Mouse (Mus musculus) spleen, adult 18-20 months (tissue): ENCODE results near the gene Spaca9.

Experiments
- DNase-seq, 2 experiments: peaks; one replicate each; pipeline ENCODE4 v3.0.0; 2022; ENCODE audit warnings: mixed read lengths in 2 of 2

Spaca9 gene

DNA sequence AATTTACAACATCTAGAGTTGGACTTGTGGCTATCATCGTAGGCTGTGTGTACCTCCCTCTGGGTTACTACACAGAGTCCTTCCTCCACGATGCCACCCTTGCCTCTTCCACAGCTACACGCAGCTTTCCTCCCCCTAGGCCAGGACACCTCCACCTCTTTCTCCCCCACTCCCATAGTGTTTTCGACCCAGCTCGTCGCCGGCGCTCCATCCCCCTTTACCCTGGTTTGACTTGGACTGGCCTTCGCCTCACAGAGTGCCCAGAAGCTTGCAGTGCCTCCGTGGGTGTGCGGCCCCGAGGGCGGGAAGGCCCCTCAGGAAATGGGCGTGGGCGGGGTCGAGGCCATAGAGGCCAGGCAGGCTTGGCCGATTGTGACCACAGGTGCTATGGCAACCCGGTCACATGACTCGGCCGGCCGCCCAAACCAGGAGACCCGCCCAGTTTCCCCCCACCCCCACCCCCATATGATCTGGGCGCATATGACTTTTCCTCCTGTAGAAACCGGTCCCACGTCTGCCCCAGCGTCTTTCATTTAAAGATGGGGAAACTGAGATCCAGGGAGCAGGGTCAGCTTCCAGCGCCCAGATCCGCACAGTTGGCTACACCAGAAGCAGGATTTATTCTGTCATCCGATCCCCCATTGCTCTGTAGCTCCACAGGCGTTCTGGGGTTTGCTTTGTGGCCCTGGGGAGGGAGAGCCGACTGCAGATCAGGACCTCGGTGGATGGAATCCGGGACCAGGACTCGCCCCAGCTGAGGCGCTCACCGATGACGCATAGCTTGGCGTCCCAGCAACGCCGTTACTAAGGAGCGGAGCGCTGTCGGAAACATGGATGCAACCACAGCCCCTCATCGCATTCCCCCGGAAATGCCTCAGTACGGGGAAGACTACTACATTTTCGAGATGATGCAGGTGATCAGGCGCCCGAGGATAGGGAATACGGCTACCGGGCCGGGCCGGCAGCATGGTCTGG, at the start of gene Spaca9, which contains the start of gene Ak8:
Gene Spaca9, minus strand, starts transcription at position 367 of the 975 bp plus-strand sequence.
Gene Ak8, plus strand, starts transcription at position 804 of the 975 bp plus-strand sequence.
- DNase-seq = peak; percentile 63 to 70

GRCm38 (mm10) chr2:28747705-28748104, 48.2 kb upstream of the Spaca9 start:
- no peak for DNase-seq

DNA sequence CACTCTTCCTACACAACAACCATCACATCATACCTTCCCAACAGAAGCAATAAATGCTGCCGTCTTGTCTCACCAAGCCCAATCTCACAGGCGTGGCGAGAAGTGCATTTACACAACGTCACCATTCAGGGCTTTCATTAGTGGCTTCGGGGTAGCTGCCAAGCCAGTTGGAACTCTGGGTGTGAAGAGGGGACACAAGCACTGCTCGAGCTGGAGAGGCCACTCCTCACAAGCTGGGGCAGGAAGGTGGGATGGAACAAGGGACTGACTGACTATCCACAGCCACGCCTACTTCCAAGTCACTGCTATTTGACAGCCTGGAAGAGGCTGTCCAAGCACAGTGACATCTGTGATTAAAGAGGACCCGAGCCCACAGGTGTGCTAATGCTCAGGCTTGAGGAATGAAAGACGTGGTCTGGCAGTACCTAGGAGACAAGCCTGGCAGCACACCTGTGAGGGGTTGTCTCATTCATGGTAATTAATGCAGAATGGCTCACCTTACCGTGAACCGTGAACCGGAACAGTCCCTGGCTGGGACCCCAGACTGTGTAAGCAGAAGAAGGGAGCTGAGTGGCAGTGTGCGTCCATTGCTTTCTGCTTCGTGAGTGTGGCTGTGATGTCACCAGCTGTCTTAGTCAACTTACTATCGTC, 47.3 kb upstream of the Spaca9 start:
- no peak for DNase-seq

- no peak for DNase-seq
These were observed 43.2 kb upstream of the Spaca9 start for GRCm38 (mm10) chr2:28742701-28743100.

DNA sequence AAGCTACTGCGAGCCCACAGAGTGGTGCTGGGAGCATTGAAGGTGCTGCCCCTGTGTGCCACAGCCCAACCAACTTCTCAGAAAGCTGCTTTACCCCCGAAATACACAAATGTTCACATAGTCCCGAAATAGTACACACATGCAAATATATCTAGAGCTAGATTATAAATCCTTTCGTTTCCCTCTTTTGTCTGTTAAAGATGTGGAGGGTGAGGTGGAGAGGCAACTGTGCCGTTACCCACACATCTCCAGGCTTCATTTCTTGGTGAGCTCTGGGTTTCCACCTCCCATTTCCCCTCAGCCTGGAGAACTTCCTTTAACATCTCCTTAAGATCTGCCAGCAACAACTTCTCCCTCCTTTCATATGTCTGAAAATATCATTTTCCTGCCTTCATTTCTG, 40.6 kb upstream of the Spaca9 start:
- no peak for DNase-seq

- no peak for DNase-seq
These were observed 37.6 kb upstream of the Spaca9 start for GRCm38 (mm10) chr2:28737112-28737511.

DNA sequence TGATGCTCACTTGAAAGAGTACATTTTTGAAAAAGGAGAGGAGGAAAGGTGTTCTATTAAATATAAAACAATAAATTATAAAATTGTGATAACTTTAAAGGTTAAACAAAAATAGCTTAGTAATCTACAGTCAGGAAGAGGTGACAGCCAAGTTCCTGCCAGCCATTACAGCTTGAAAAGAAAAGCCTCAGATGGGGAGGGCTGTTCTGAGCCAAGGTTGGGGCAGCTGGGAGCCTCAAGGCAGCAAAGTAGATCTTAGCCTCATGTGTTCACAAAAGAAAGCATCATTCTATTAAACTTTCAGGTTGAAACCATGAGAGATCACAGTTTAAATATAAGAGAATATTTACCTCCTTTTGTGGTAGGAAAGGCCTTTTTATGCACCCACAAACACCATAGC, 31.1 kb upstream of the Spaca9 start:
- DNase-seq = no peak

GRCm38 (mm10) chr2:28727786-28728404, 28.4 kb upstream of the Spaca9 start:
- DNase-seq = no peak

GRCm38 (mm10) chr2:28723912-28724311, 24.4 kb upstream of the Spaca9 start:
- no peak for DNase-seq

DNA sequence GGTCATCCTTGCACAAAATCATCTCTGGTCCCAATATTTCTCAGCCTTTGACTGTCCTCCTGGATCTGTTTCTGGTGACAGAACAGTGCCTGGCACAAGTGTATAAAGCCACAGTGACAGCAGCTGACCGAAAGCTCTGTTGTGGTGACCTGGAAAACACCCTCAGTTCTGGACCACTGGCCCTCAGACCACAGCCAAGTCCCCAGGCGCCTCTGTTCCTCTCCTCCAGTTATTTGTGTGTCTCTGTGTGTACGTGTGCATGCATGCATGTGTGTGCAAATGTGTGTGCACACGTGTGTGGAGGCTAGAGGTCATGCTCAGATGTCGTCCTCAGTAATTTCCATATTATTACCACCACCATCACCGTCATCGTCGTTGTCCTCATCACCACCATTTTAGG, 22.9 kb upstream of the Spaca9 start:
- DNase-seq = no peak

- no peak for DNase-seq
These were observed 13.5 kb upstream of the Spaca9 start for GRCm38 (mm10) chr2:28713036-28713435.

DNA sequence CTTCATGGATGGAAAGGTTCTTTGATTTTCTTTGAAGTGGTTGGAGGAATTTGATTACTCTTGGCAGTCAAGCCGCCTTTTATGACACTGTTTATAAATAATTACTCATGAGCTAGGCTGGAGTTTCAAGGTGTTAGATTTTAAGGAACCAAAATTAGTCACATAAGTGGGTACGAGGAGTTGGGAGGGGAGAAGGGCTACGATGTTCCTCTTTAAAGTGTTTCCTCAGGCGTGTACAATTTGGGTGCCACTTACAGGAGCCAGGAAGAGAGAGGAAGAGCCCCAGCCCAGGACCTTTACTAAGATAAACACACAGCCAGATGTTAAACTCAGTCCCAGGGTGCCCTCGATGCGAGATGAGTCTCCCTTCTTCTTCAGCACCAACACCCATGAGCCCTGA, 7.3 kb upstream of the Spaca9 start:
- DNase-seq = no peak

DNA sequence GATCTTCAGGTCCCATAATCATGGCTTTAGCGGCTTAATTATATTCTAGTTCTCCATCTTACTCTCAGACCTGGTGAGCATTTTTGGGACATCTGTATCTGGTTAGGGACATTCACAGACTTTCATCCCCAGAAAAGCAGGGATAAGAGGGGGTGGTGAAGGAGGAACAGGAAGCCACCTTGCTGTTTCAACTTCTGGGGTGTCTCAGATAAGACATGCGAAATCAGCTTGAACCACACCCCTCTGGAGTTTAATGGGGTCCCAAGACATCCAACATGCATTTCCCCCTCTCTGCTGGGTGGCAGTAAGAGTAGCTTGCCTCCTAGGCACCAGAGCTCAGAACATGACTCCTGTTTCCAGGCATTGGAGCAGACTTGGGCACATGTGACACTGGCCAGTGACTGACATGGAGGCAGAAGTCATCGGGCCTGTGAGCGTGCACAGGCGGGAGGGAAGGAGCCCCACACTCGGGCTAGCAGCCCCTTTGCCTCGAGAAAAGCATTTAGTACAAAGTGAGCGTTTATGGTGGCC, 6.6 kb upstream of the Spaca9 start:
- DNase-seq = no peak

DNA sequence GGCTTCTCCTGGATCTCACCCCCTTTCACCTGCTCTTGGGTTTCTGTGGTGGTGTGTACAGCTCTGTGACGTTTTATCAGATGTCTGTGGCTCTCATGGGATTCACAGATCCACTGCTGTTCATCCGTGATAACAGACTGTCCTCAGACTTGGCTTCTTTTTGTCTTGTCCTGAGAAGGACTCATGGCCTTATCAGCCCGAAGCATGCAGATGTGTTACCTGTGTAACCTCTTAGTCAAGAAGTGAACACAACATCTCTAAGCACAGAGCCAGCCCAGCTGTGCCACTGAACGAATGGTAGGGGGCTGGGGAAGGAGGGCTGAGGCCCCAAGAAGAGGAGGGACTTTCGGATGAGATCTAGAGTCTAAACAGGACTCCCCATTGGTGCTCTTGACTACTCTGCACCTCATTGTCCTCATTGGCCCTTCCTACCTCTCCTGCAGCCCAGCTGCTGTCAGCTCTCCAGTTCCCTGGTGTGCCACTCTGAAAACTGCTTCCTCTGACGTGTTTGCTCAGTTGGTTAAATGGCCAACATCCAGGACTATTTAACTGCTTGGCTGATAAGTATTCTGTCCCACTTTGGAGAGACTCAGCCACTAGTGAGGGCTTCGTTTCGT, 2.2 kb upstream of the Spaca9 start:
- DNase-seq = no peak

DNA sequence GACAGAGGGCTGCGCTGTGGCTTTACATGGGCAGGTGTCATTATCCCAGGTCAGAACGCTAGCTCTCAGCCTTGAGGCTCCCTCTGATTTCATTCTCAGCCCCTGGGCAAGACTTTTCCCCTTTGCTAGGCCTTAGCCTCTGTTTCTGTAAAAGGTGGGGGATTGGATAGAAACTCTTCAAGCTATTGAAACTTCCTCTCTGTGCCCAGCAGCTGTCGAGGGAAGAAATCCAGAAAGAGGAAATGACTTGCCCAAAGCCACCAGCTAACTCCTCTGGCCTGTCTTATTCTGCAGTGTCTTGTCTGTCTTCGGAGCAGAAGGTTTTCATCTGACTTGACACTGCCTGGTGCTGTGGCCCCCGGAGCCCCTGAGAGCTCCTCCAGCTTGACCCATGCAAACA, 961 bp downstream of the Spaca9 start:
- DNase-seq = peak in 1 of 2 experiments; percentile 26

DNA sequence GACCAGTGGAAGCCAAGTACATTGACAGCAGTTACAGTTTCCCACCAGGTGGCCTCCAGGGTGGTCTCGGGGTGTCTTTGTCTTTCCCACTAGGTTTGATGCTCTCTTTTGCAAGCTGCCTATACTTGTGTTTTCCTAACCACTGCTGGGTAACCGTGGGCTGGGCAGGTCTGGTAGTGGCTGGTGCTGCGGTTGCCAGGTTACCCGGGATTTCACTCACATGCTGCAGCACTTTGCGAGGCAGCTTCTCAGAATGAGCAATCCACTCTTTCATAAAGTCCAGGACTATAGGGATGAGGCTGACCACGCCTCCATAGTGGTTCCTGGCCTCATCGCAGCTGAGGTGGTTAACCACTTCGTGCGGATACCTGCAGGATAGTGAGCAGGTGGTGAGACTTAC, 6.8 kb downstream of the Spaca9 start:
- DNase-seq = no peak

GRCm38 (mm10) chr2:28688431-28688830, 11.1 kb downstream of the Spaca9 start:
- peak in 1 of 2 experiments; percentile 36 for DNase-seq

DNA sequence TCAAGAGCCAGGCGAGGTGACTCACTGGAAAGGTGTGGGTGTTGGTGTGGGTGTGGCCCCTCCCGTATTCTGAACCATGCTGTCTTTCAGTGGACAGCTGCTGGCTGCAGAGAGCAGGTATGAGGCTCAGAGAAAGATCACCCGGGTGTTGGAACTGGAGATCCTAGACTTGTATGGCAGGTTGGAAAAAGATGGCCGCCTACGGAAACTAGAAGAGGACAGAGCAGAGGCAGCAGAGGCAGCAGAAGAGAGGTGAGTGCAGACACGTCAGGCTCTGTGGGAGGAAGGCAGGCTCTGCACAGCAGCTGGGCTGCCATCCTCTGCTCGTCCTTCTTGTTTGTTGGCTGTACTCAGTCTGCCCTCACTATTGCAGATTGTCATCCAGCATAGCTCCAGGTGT, 13.6 kb downstream of the Spaca9 start:
- DNase-seq = no peak

DNA sequence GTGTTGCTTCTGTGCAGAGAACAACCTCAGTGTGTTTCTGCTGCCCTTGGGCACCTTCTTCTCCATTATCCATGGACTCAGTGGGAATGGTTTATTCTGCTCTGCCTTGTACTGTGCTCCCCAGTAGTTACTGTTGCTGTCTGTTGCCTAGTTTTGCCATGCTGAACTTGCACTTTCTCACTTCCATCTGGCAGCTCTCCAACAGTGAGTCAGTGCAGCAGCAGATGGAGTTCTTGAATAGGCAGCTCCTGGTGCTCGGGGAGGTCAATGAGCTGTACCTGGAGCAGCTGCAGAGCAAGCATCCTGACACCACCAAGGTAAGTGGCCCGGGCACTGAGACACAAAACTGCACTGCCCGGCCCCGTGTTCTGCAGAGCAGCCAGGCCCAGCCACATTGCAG, 17.8 kb downstream of the Spaca9 start:
- no peak for DNase-seq

- DNase-seq = peak in 1 of 2 experiments; percentile 31
These were observed 18.8 kb downstream of the Spaca9 start for GRCm38 (mm10) chr2:28680710-28681109.

DNA sequence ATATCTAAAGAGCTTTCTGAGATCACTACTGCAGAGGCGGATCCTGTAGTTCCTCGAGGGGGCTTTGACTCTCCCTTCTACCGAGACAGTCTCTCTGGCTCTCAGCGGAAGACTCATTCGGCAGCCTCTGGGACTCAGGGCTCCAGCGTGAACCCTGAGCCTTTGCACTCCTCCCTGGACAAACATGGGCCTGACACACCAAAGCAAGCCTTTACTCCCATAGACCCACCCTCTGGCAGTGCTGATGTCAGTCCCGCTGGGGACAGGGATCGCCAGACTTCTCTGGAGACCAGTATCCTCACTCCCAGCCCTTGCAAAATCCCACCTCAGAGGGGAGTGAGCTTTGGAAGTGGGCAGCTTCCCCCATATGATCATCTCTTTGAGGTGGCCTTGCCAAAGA, 23.5 kb downstream of the Spaca9 start:
- no peak for DNase-seq

DNA sequence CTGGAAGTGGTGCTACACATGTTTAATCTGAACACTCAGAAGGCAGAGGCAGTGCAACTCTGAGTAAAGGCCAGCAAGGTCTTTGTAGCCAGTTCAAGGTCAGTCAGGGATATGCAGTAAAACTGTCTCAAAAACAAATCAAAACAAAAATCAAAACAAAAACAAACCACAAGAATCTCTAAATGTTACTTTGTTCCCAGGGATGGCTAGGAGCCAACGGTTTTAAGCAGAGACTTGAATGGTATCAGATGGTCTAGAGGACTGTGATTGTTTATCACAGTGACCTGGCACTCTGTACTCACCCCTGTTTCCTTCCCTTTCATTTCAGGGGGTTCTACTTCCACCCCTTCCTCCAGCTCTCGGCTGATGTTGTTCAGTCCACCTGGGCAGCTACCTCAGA, 28.1 kb downstream of the Spaca9 start:
- no peak for DNase-seq

DNA sequence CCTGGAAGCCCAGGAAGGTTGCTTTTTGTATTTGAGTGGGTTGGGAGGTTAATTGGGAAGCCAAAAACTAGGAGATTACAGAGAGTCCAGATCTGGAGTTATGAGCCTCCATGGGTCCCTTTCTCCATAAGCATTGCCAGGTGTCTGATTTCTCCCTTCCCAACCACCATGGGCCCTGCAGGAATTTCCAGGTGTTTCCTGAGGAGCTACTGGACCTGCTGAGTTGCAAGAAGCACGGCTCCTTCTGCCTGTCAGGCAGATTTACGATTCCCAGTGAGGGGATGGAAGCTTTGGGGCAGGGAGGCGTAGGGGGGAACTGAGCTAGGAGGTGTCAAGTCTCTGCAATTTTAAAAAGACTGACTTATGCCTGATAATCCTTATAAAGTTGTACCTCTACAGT, 33.7 kb downstream of the Spaca9 start:
- no peak for DNase-seq
